ENCODE assay signal across 15 mouse cellular contexts in genomic region chr1:86217976-86218375, GRCm38 (mm10).
DNase-seq lines count a peak whose midpoint lies in the region; ATAC-seq and TF ChIP-seq lines count a peak whose summit lies in the region.
"Had no signal": no experiment of that assay in that cellular context is flagged by ENCODE, and none has a peak within 500 bp of the region (broad histone marks: within the 10 kb centered on the region; RNA-seq: fewer than 3 reads in every experiment).

No protein-coding gene starts in this region.

- DNase-seq in embryo, embryonic 10 days (ENCODE audit: low spot score): peak; percentile 28
- DNase-seq in embryo, embryonic 9.5 days (ENCODE audit: extremely low spot score): no peak
- no peak for DNase-seq in lung, postnatal 0 days (ENCODE audit: low spot score)
- no peak for DNase-seq in lung, adult 18-20 months
- no peak for DNase-seq in layer of hippocampus, adult 9-11 months
- DNase-seq: adrenal gland, postnatal 25 days; kidney, adult 18-20 months; left cerebral cortex, postnatal 4 days had no signal

- H3K27ac ChIP-seq in lung, postnatal 0 days (ENCODE audit: low read length): no peak overlapping the region
- H3K27ac ChIP-seq in macrophage: peak overlapping the region; percentile 94
- H3K27ac ChIP-seq in stomach, embryonic 16.5 days (ENCODE audit: low read length): no peak overlapping the region
- H3K27ac ChIP-seq: heart, embryonic 10.5 days; hindbrain, embryonic 10.5 days; neural tube, embryonic 12.5 days had no signal

- no peak for TF ChIP-seq EP300 in lung, postnatal 0 days (IDR thresholded peaks at IDR 0.05)

- TF ChIP-seq CTCF in lung, postnatal 0 days (IDR thresholded peaks at IDR 0.05): no peak

- H3K36me3 ChIP-seq in lung, postnatal 0 days (ENCODE audit: insufficient read depth, low read length): no peaks in the 10 kb centered on the region
- no peaks in the 10 kb centered on the region for H3K36me3 ChIP-seq in macrophage (ENCODE audit: inconsistent target)
- H3K36me3 ChIP-seq in stomach, embryonic 16.5 days (ENCODE audit: control insufficient read depth, insufficient read depth, low read length): no peaks in the 10 kb centered on the region

- H3K4me2 ChIP-seq in lung, postnatal 0 days (replicated peaks; ENCODE audit: low read depth, low read length): no peak overlapping the region
- H3K4me2 ChIP-seq in stomach, embryonic 16.5 days (ENCODE audit: low read depth, low read length): no peak overlapping the region
- H3K4me2 ChIP-seq: neural tube, embryonic 12.5 days had no signal

- H3K9ac ChIP-seq in lung, postnatal 0 days (replicated peaks; ENCODE audit: low read depth): no peak overlapping the region
- no peak overlapping the region for H3K9ac ChIP-seq in stomach, embryonic 16.5 days (ENCODE audit: low read length)
- H3K9ac ChIP-seq: neural tube, embryonic 12.5 days had no signal

- no peaks in the 10 kb centered on the region for H3K79me2 ChIP-seq in macrophage (ENCODE audit: inconsistent target)

- no peaks in the 10 kb centered on the region for H3K9me3 ChIP-seq in lung, postnatal 0 days (ENCODE audit: low read length)
- H3K9me3 ChIP-seq in stomach, embryonic 16.5 days (replicated peaks; ENCODE audit: control insufficient read depth, low read length): no peaks in the 10 kb centered on the region
- H3K9me3 ChIP-seq: heart, embryonic 10.5 days; hindbrain, embryonic 10.5 days; neural tube, embryonic 12.5 days had no signal

- H3K4me1 ChIP-seq in lung, postnatal 0 days (ENCODE audit: insufficient read depth, low read depth, low read length): no peaks in the 10 kb centered on the region; the same call in 1 of the 2 replicates
- H3K4me1 ChIP-seq in stomach, embryonic 16.5 days (ENCODE audit: control insufficient read depth, insufficient read depth, low read length): no peaks in the 10 kb centered on the region; the same call in 1 of the 2 replicates
- H3K4me1 ChIP-seq: heart, embryonic 10.5 days; hindbrain, embryonic 10.5 days; neural tube, embryonic 12.5 days had no signal

- no peak overlapping the region for H3K4me3 ChIP-seq in lung, postnatal 0 days (ENCODE audit: low read depth, low read length)
- H3K4me3 ChIP-seq in macrophage (ENCODE audit: inconsistent target): no peak overlapping the region
- no peak overlapping the region for H3K4me3 ChIP-seq in stomach, embryonic 16.5 days (replicated peaks; ENCODE audit: low read length)
- H3K4me3 ChIP-seq: heart, embryonic 10.5 days; hindbrain, embryonic 10.5 days; neural tube, embryonic 12.5 days had no signal

- peak; percentile 17; the same call in 1 of the 2 replicates for ATAC-seq in lung, postnatal 0 days
- ATAC-seq in stomach, embryonic 16.5 days (ENCODE audit: insufficient read depth, low FRiP score): peak; percentile 34; the same call in 1 of the 2 replicates
- no peak for ATAC-seq in activated CD4-positive, CD25-positive, alpha-beta regulatory T cell, adult 4 months
- ATAC-seq: midbrain, embryonic 16.5 days had no signal

- 27% methylated on average over 6 of the region's 6 CpGs for WGBS in lung, postnatal 0 days
- WGBS in macrophage (ENCODE audit: missing documents): 20% methylated on average over 6 of the region's 6 CpGs
- WGBS in stomach, embryonic 16.5 days: 41% methylated on average over 6 of the region's 6 CpGs

- H3K27me3 ChIP-seq in lung, postnatal 0 days (replicated peaks; ENCODE audit: insufficient read depth, low read length): no peaks in the 10 kb centered on the region
- no peaks in the 10 kb centered on the region for H3K27me3 ChIP-seq in stomach, embryonic 16.5 days (ENCODE audit: control insufficient read depth, insufficient read depth, low read length)
- H3K27me3 ChIP-seq: neural tube, embryonic 12.5 days had no signal
